Mouse (Mus musculus) kidney, adult 2 months (tissue): ENCODE measurements around the gene Fyn. TPM values are rescaled to one million over a fixed set of nuclear protein-coding genes. Genes with fewer than 3 reads are reported as not detected.

Experiments
- DNase-seq: peaks from one replicate; pipeline ENCODE4 v3.0.0; 2021
- H3K27ac ChIP-seq: fragments of 200-500 bp; 2 replicates; pipeline ENCODE4 v1.5.1; 2012; ENCODE audit warnings: low read depth, low read length, control low read depth, inconsistent platforms; ENCODE audit not compliant: insufficient read depth
- H3K27me3 ChIP-seq: fragments of 200-500 bp; replicated peaks from 2 replicates; pipeline ENCODE4 v1.6.1; 2012; ENCODE audit warnings: mild to moderate bottlenecking, moderate library complexity, low read length, inconsistent platforms; ENCODE audit not compliant: control insufficient read depth, insufficient read depth
- H3K36me3 ChIP-seq: fragments of 200-500 bp; 2 replicates; pipeline ENCODE4 v1.6.1; 2012; ENCODE audit warnings: mild to moderate bottlenecking, moderate library complexity, low read length, inconsistent platforms; ENCODE audit not compliant: control insufficient read depth, insufficient read depth
- H3K4me1 ChIP-seq: fragments of 200-500 bp; 2 replicates; pipeline ENCODE4 v1.6.1; 2011; ENCODE audit warnings: low read length; ENCODE audit not compliant: control insufficient read depth, insufficient read depth
- H3K4me3 ChIP-seq: fragments of 200-500 bp; 2 replicates; pipeline ENCODE4 v1.5.1; 2011; ENCODE audit warnings: mild to moderate bottlenecking, low read depth, low read length, control low read depth; ENCODE audit not compliant: insufficient read depth
- CTCF ChIP-seq: fragments of 200-500 bp; conservative IDR thresholded peaks from 2 replicates; pipeline ENCODE4 v1.5.1; 2011; ENCODE audit warnings: low read depth, mild to moderate bottlenecking, control low read depth, low read length, moderate library complexity, mixed read lengths; ENCODE audit not compliant: insufficient read depth, insufficient read length
- POLR2A ChIP-seq: fragments of 200-500 bp; IDR thresholded peaks from one replicate; pipeline ENCODE4 v1.6.1; 2011; ENCODE audit warnings: low read depth, low read length, control low read depth
- WGBS: fragments of 180-500 bp; shearing (Covaris S2); methylation state at CpG from one replicate; pipeline ENCODE4 v1.1.7; 2018; 5-methylcytosine and 5-hydroxymethylcytosine counted together
- polyA plus RNA-seq: library from polyadenylated mRNA; depleted of rRNA; stranded (reverse); fragments of >200 nt; gene quantifications from 2 replicates; pipeline ENCODE4 v1.2.3, GENCODE M21; 2012

Gene Fyn
- polyA plus RNA-seq, 1 experiment = 12.9 TPM

GRCm38 (mm10) chr10:39471040-39471713 lies 102.5 kb downstream of the Fyn start:
- no peak for DNase-seq
- TF ChIP-seq CTCF = no peak
- no peak for TF ChIP-seq POLR2A
- no peaks in the 10 kb centered on the region for H3K4me1 ChIP-seq
- no peak overlapping the region for H3K27ac ChIP-seq
- H3K27me3 ChIP-seq = no peaks in the 10 kb centered on the region
- no peak overlapping the region for H3K4me3 ChIP-seq
- H3K36me3 ChIP-seq = no peaks in the 10 kb centered on the region
- 82% methylated on average over 7 of the region's 7 CpGs for WGBS

GRCm38 (mm10) chr10:39471714-39472531 lies 103.3 kb downstream of the Fyn start:
- H3K36me3 ChIP-seq = no peaks in the 10 kb centered on the region
- 31% methylated on average over 15 of the region's 15 CpGs for WGBS
- H3K4me3 ChIP-seq = no peak overlapping the region
- no peak overlapping the region for H3K27ac ChIP-seq
- DNase-seq = peak; percentile 43
- no peaks in the 10 kb centered on the region for H3K4me1 ChIP-seq
- TF ChIP-seq CTCF = no peak
- no peak for TF ChIP-seq POLR2A
- H3K27me3 ChIP-seq = no peaks in the 10 kb centered on the region

GRCm38 (mm10) chr10:39472923-39473322 lies 104.3 kb downstream of the Fyn start:
- Histone ChIP-seq H3K27me3 (no peaks in the 10 kb centered on the region), H3K27ac (no peak overlapping the region), H3K4me3 (no peak overlapping the region), H3K36me3 (no peaks in the 10 kb centered on the region), H3K4me1 (no peaks in the 10 kb centered on the region)
- no peak for DNase-seq
- WGBS = 61% methylated on average over 7 of the region's 7 CpGs
- TF ChIP-seq CTCF = no peak

DNA sequence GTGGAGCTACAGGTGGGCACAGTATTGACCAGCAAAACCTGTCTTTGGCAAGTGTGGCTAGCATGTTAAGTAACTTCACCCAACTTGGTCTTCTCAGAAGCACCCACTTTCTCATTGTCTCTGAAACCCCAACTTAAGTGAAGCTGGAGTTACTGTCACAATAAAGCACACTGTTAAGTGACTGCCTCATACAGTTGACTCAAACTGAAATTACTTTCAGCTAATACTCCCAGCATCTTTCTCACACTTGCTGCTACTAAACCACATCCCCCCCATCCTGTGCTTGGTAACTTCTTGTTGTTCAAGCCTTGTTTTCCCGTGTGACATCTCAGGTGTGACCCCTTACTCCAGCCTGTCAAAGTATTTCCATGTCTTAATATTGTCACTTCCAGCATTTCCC lies 110.7 kb downstream of the Fyn start:
- Histone ChIP-seq H3K36me3 (no peaks in the 10 kb centered on the region), H3K4me1 (no peaks in the 10 kb centered on the region), H3K27ac (no peak overlapping the region), H3K27me3 (no peaks in the 10 kb centered on the region), H3K4me3 (no peak overlapping the region)
- DNase-seq = no peak
- 64% methylated on average over 1 of the region's 1 CpGs for WGBS
- TF ChIP-seq CTCF (no peak), POLR2A (no peak)

DNA sequence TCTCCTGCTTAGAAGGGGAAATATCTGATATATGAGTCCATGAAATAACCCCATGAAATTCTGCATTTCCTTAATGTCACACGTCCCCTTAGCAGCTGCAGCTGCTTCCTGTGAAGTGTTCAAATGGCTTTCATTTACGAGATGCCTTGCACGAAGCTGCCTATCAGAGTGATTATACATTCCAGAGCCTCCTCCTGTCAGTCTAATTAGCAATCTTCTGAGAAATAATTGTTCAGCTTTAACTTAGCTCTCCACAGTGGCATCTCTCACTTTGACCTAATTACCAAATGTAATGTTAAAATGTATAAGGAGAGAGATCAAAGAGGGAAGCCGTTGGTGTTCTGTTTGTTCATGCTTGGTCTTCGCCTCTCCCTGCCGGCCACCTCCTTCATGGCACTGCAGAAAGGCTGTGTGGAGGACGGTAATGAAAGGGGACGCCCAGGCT lies 115.7 kb downstream of the Fyn start:
- Histone ChIP-seq H3K27ac (no peak overlapping the region), H3K36me3 (no peaks in the 10 kb centered on the region), H3K4me1 (no peaks in the 10 kb centered on the region), H3K4me3 (no peak overlapping the region), H3K27me3 (no peaks in the 10 kb centered on the region)
- no peak for TF ChIP-seq POLR2A
- no peak for TF ChIP-seq CTCF
- WGBS = 29% methylated on average over 8 of the region's 8 CpGs
- peak; percentile 9 for DNase-seq

GRCm38 (mm10) chr10:39484892-39485291 lies 116.2 kb downstream of the Fyn start:
- TF ChIP-seq CTCF (no peak), POLR2A (no peak)
- Histone ChIP-seq H3K36me3 (no peaks in the 10 kb centered on the region), H3K27me3 (no peaks in the 10 kb centered on the region), H3K4me3 (no peak overlapping the region), H3K27ac (no peak overlapping the region), H3K4me1 (no peaks in the 10 kb centered on the region)
- DNase-seq = no peak
- 38% methylated on average over 6 of the region's 6 CpGs for WGBS

- Histone ChIP-seq H3K27ac (no peak overlapping the region), H3K36me3 (no peaks in the 10 kb centered on the region), H3K4me3 (no peak overlapping the region), H3K27me3 (no peaks in the 10 kb centered on the region), H3K4me1 (no peaks in the 10 kb centered on the region)
- WGBS = 80% methylated on average over 4 of the region's 4 CpGs
- no peak for TF ChIP-seq CTCF
- no peak for TF ChIP-seq POLR2A
- no peak for DNase-seq
Measured at GRCm38 (mm10) chr10:39485939-39486338, 117.3 kb downstream of the Fyn start.
